In the genomic region with DNA sequence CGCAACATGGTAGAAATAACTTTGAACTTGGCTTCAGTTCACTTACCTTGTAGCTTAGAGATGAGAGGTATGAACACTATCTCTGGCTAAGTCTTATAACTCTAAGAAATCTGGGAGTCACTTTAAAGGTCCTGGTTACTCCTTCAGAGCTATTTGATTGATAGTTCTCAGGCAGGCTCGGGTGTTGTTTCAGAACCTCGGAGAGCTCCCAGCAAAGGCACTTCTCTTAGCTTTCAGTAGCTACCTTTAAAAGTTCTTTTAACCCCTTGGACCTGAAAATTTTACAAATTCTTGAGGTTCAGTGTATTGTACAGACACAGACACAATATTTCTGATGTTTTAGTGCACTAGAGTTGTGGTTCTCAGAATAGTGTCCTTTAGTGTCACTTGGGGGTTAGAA, we compare ENCODE assay signal across 9 mouse cellular contexts. TPM values are rescaled to one million over a fixed set of nuclear protein-coding genes. Genes with fewer than 3 reads are reported as not detected.
DNase-seq lines count a peak whose midpoint lies in the region; ATAC-seq and TF ChIP-seq lines count a peak whose summit lies in the region.
"Had no signal": no experiment of that assay in that cellular context is flagged by ENCODE, and none has a peak within 500 bp of the region (broad histone marks: within the 10 kb centered on the region; RNA-seq: fewer than 3 reads in every experiment).

No protein-coding gene starts in this region.

- H3K27me3 ChIP-seq in heart, embryonic 10.5 days (ENCODE audit: insufficient read depth, poor library complexity, severe bottlenecking): no peaks in the 10 kb centered on the region
- H3K27me3 ChIP-seq in lung, embryonic 14.5 days (ENCODE audit: insufficient read depth, low read length): no peaks in the 10 kb centered on the region
- no peaks in the 10 kb centered on the region for H3K27me3 ChIP-seq in forebrain, postnatal 0 days (ENCODE audit: insufficient read depth, low read length)
- H3K27me3 ChIP-seq: Patski had no signal

- H3K4me1 ChIP-seq in heart, embryonic 10.5 days: no peaks in the 10 kb centered on the region
- H3K4me1 ChIP-seq in lung, embryonic 14.5 days (ENCODE audit: insufficient read depth): no peaks in the 10 kb centered on the region
- H3K4me1 ChIP-seq in forebrain, postnatal 0 days (ENCODE audit: insufficient read depth): no peaks in the 10 kb centered on the region

- no peak overlapping the region for H3K4me2 ChIP-seq in lung, embryonic 14.5 days
- no peak overlapping the region for H3K4me2 ChIP-seq in forebrain, postnatal 0 days (ENCODE audit: low read depth)

- TF ChIP-seq CTCF in lung, embryonic 14.5 days (IDR thresholded peaks at IDR 0.05; ENCODE audit: low read depth): no peak
- no peak for TF ChIP-seq CTCF in forebrain, postnatal 0 days (IDR thresholded peaks at IDR 0.05; ENCODE audit: low read depth)

- no peaks in the 10 kb centered on the region for H3K9me3 ChIP-seq in heart, embryonic 10.5 days
- H3K9me3 ChIP-seq in lung, embryonic 14.5 days (ENCODE audit: low read depth, low read length): no peaks in the 10 kb centered on the region
- no peaks in the 10 kb centered on the region for H3K9me3 ChIP-seq in forebrain, postnatal 0 days (ENCODE audit: low read length)

- 0 out of 2 replicates have a peak, but pooled peaks have one; percentile 58 for ATAC-seq in common myeloid progenitor, adult 5-6 weeks (replicated peaks; ENCODE audit: low read depth, poor library complexity, severe bottlenecking)
- no peak for ATAC-seq in lung, embryonic 14.5 days (ENCODE audit: insufficient read depth)
- no peak for ATAC-seq in forebrain, postnatal 0 days
- ATAC-seq: Patski had no signal

- no peak overlapping the region for H3K27ac ChIP-seq in heart, embryonic 10.5 days
- H3K27ac ChIP-seq in lung, embryonic 14.5 days (ENCODE audit: low read depth): no peak overlapping the region
- H3K27ac ChIP-seq in forebrain, postnatal 0 days (ENCODE audit: low read depth, low read length): no peak overlapping the region

- no peak overlapping the region for H3K4me3 ChIP-seq in heart, embryonic 10.5 days
- H3K4me3 ChIP-seq in lung, embryonic 14.5 days (ENCODE audit: low read depth, low read length): no peak overlapping the region
- H3K4me3 ChIP-seq in forebrain, postnatal 0 days (ENCODE audit: low read depth, low read length): no peak overlapping the region

- H3K36me3 ChIP-seq in heart, embryonic 10.5 days: no peaks in the 10 kb centered on the region
- no peaks in the 10 kb centered on the region for H3K36me3 ChIP-seq in lung, embryonic 14.5 days (ENCODE audit: insufficient read depth)
- H3K36me3 ChIP-seq in forebrain, postnatal 0 days (ENCODE audit: insufficient read depth): no peaks in the 10 kb centered on the region

- WGBS in heart, embryonic 10.5 days: 45% methylated on average over 3 of the region's 3 CpGs
- 39% methylated on average over 3 of the region's 3 CpGs for WGBS in lung, embryonic 14.5 days
- 79% methylated on average over 3 of the region's 3 CpGs for WGBS in forebrain, postnatal 0 days

- no peak overlapping the region for H3K9ac ChIP-seq in lung, embryonic 14.5 days
- H3K9ac ChIP-seq in forebrain, postnatal 0 days: no peak overlapping the region

- peak; percentile 19 for DNase-seq in heart, adult 8-10 months (ENCODE audit: low spot score)
- DNase-seq in heart, embryonic 10.5 days (ENCODE audit: low spot score): no peak
- peak; percentile 48 for DNase-seq in A20 (ENCODE audit: low read depth, low spot score)
- DNase-seq in lung, embryonic 14.5 days: peak; percentile 80
- DNase-seq in left cerebral cortex, adult 9 months (ENCODE audit: low spot score in 2 of 2): no peak
- DNase-seq in layer of hippocampus, adult 9-11 months: no peak
- DNase-seq in forebrain, postnatal 0 days: no peak

RNA-seq across cellular contexts. Expression of a gene that starts 52.3 kb away (rescaled TPM):
- 10 to 100 TPM; 16.7 to 20.3 (median 17.8) TPM for total RNA-seq in heart, adult 8-10 months (2022)
- 4.8 and 5.4 TPM in 2 replicates for polyA plus RNA-seq in heart, embryonic 10.5 days (2016; fragmentation: Nextera tagmentation; extraction: Ambion mirVana)
- 44.8 and 51.8 TPM in 2 replicates for total RNA-seq in common myeloid progenitor, adult 5-6 weeks (2017)
- polyA plus RNA-seq in lung, embryonic 14.5 days (2014; fragmentation: Nextera tagmentation; extraction: Ambion mirVana): 8.2 and 9.9 TPM in 2 replicates
- total RNA-seq in forebrain, postnatal 0 days (2014; rRNA removed): 47.7 and 80.4 TPM in 2 replicates
- 8.0 and 9.2 TPM in 2 replicates for polyA plus RNA-seq in forebrain, postnatal 0 days (2015; fragmentation: Nextera tagmentation; extraction: Ambion mirVana)

Comparison
In these comparisons a context has a peak if more than half of its experiments do, and no peak if none do; other contexts are left out.
1. DNase-seq: peak in heart, adult 8-10 months (single experiment), A20 (single experiment) and lung, embryonic 14.5 days (single experiment); none in heart, embryonic 10.5 days (single experiment), left cerebral cortex, adult 9 months (0 of 2), layer of hippocampus, adult 9-11 months (single experiment) and forebrain, postnatal 0 days (single experiment).